9 mouse cellular contexts compared by ENCODE assay signal in genomic region chr2:33349581-33349980, GRCm38 (mm10). TPM values are rescaled to one million over a fixed set of nuclear protein-coding genes. Genes with fewer than 3 reads are reported as not detected.
DNase-seq lines count a peak whose midpoint lies in the region; ATAC-seq and TF ChIP-seq lines count a peak whose summit lies in the region.
"Had no signal": no experiment of that assay in that cellular context is flagged by ENCODE, and none has a peak within 500 bp of the region (broad histone marks: within the 10 kb centered on the region; RNA-seq: fewer than 3 reads in every experiment).

No protein-coding gene starts in this region.

- TF ChIP-seq EP300 in stomach, postnatal 0 days (optimal IDR thresholded peaks at IDR 0.05): no peak

- no peak overlapping the region for H3K4me3 ChIP-seq in hindbrain, postnatal 0 days (ENCODE audit: low read length)
- H3K4me3 ChIP-seq in hindbrain, embryonic 11.5 days (ENCODE audit: low read depth, low read length): no peak overlapping the region
- H3K4me3 ChIP-seq in stomach, embryonic 16.5 days (replicated peaks; ENCODE audit: low read length): no peak overlapping the region
- no peak overlapping the region for H3K4me3 ChIP-seq in stomach, postnatal 0 days (ENCODE audit: low read depth, low read length)
- H3K4me3 ChIP-seq: hindbrain, embryonic 10.5 days had no signal

- H3K4me1 ChIP-seq in hindbrain, postnatal 0 days (ENCODE audit: insufficient read depth, low read length): peaks cover 19% of the 10 kb centered on the region; the same call in 1 of the 2 replicates
- no peaks in the 10 kb centered on the region for H3K4me1 ChIP-seq in hindbrain, embryonic 11.5 days (replicated peaks; ENCODE audit: control insufficient read depth, insufficient read depth, low read length)
- peaks cover 12% of the 10 kb centered on the region for H3K4me1 ChIP-seq in stomach, embryonic 16.5 days (ENCODE audit: control insufficient read depth, insufficient read depth, low read length)
- no peaks in the 10 kb centered on the region; the same call in 1 of the 2 replicates for H3K4me1 ChIP-seq in stomach, postnatal 0 days (replicated peaks; ENCODE audit: control insufficient read depth, insufficient read depth)

- no peaks in the 10 kb centered on the region for H3K36me3 ChIP-seq in hindbrain, postnatal 0 days (ENCODE audit: insufficient read depth, low read length)
- H3K36me3 ChIP-seq in hindbrain, embryonic 11.5 days (ENCODE audit: control insufficient read depth, insufficient read depth, low read length): no peaks in the 10 kb centered on the region
- H3K36me3 ChIP-seq in stomach, embryonic 16.5 days (ENCODE audit: control insufficient read depth, insufficient read depth, low read length): no peaks in the 10 kb centered on the region
- H3K36me3 ChIP-seq in stomach, postnatal 0 days (ENCODE audit: control insufficient read depth, insufficient read depth, low read length): no peaks in the 10 kb centered on the region
- H3K36me3 ChIP-seq: hindbrain, embryonic 10.5 days had no signal

- H3K4me2 ChIP-seq in hindbrain, postnatal 0 days (ENCODE audit: low read depth, low read length): no peak overlapping the region
- H3K4me2 ChIP-seq in hindbrain, embryonic 11.5 days (replicated peaks; ENCODE audit: low read depth, low read length): no peak overlapping the region
- no peak overlapping the region for H3K4me2 ChIP-seq in stomach, embryonic 16.5 days (ENCODE audit: low read depth, low read length)
- H3K4me2 ChIP-seq in stomach, postnatal 0 days (replicated peaks; ENCODE audit: low read depth): no peak overlapping the region
- H3K4me2 ChIP-seq: liver, embryonic 11.5 days had no signal

- no peak for ATAC-seq in hindbrain, postnatal 0 days
- no peak for ATAC-seq in hindbrain, embryonic 11.5 days (ENCODE audit: low FRiP score)
- no peak for ATAC-seq in stomach, embryonic 16.5 days (ENCODE audit: insufficient read depth, low FRiP score)
- no peak for ATAC-seq in stomach, postnatal 0 days (ENCODE audit: low FRiP score, low TSS enrichment)

- 46% methylated on average over 2 of the region's 2 CpGs for WGBS in hindbrain, postnatal 0 days
- WGBS in hindbrain, embryonic 11.5 days: 34% methylated on average over 2 of the region's 2 CpGs
- 41% methylated on average over 2 of the region's 2 CpGs for WGBS in stomach, embryonic 16.5 days
- WGBS in stomach, postnatal 0 days: 53% methylated on average over 2 of the region's 2 CpGs

- TF ChIP-seq CTCF in hindbrain, postnatal 0 days (IDR thresholded peaks at IDR 0.05; ENCODE audit: low read depth): no peak
- no peak for TF ChIP-seq CTCF in stomach, postnatal 0 days (IDR thresholded peaks at IDR 0.05; ENCODE audit: low read depth)

- no peaks in the 10 kb centered on the region for H3K9me3 ChIP-seq in hindbrain, postnatal 0 days (ENCODE audit: low read length)
- H3K9me3 ChIP-seq in hindbrain, embryonic 11.5 days (ENCODE audit: control insufficient read depth, low read length): no peaks in the 10 kb centered on the region
- H3K9me3 ChIP-seq in stomach, embryonic 16.5 days (replicated peaks; ENCODE audit: control insufficient read depth, low read length): no peaks in the 10 kb centered on the region
- no peaks in the 10 kb centered on the region for H3K9me3 ChIP-seq in stomach, postnatal 0 days (ENCODE audit: control insufficient read depth, low read length)
- H3K9me3 ChIP-seq: hindbrain, embryonic 10.5 days had no signal

- peak overlapping the region; percentile 18; the same call in 1 of the 2 replicates for H3K27ac ChIP-seq in hindbrain, postnatal 0 days
- no peak overlapping the region for H3K27ac ChIP-seq in hindbrain, embryonic 11.5 days (ENCODE audit: low read depth, low read length)
- H3K27ac ChIP-seq in stomach, embryonic 16.5 days (ENCODE audit: low read length): no peak overlapping the region
- no peak overlapping the region for H3K27ac ChIP-seq in stomach, postnatal 0 days (replicated peaks)
- H3K27ac ChIP-seq: hindbrain, embryonic 10.5 days had no signal

- no peaks in the 10 kb centered on the region for H3K27me3 ChIP-seq in hindbrain, postnatal 0 days (ENCODE audit: insufficient read depth, low read length)
- no peaks in the 10 kb centered on the region for H3K27me3 ChIP-seq in hindbrain, embryonic 11.5 days (ENCODE audit: control insufficient read depth, insufficient read depth, low read length)
- H3K27me3 ChIP-seq in stomach, embryonic 16.5 days (ENCODE audit: control insufficient read depth, insufficient read depth, low read length): no peaks in the 10 kb centered on the region
- no peaks in the 10 kb centered on the region for H3K27me3 ChIP-seq in stomach, postnatal 0 days (ENCODE audit: control insufficient read depth, insufficient read depth, low read length)

- no peak for DNase-seq in hindbrain, postnatal 0 days (ENCODE audit: low spot score)
- no peak for DNase-seq in hindbrain, embryonic 11.5 days (ENCODE audit: low spot score)
- no peak for DNase-seq in stomach, postnatal 0 days (ENCODE audit: low spot score)
- peak; percentile 57 for DNase-seq in cerebellum, adult 8-10 months
- no peak for DNase-seq in urinary bladder, adult 2 months (ENCODE audit: low spot score)
- no peak for DNase-seq in embryo, embryonic 10 days (ENCODE audit: low spot score)

- no peak overlapping the region for H3K9ac ChIP-seq in hindbrain, postnatal 0 days (replicated peaks; ENCODE audit: low read length)
- no peak overlapping the region for H3K9ac ChIP-seq in hindbrain, embryonic 11.5 days (ENCODE audit: low read depth, low read length)
- H3K9ac ChIP-seq in stomach, embryonic 16.5 days (ENCODE audit: low read length): 0 out of 2 replicates have a peak overlapping the region, but pooled peaks have one; percentile 33
- no peak overlapping the region for H3K9ac ChIP-seq in stomach, postnatal 0 days (ENCODE audit: low read length)

RNA-seq across cellular contexts. Expression of gene Ralgps1, which starts 21.7 kb away (rescaled TPM):
- 69.9 and 75.5 TPM in 2 replicates for total RNA-seq in hindbrain, postnatal 0 days (2014; rRNA removed)
- polyA plus RNA-seq in hindbrain, postnatal 0 days (2015; fragmentation: Nextera tagmentation; extraction: Ambion mirVana): 18.8 and 20.7 TPM in 2 replicates
- polyA plus RNA-seq in hindbrain, embryonic 11.5 days (2014; fragmentation: Nextera tagmentation; extraction: Ambion mirVana): 19.0 and 20.6 TPM in 2 replicates
- polyA plus RNA-seq in stomach, embryonic 16.5 days (2015; fragmentation: Nextera tagmentation; extraction: Ambion mirVana): 7.9 and 8.0 TPM in 2 replicates
- 2.1 and 2.2 TPM in 2 replicates for polyA plus RNA-seq in stomach, postnatal 0 days (2015; fragmentation: Nextera tagmentation; extraction: Ambion mirVana)
- polyA plus RNA-seq in urinary bladder, adult 2 months (2012; rRNA removed): 8.2 and 8.4 TPM in 2 replicates
